Mouse (Mus musculus) heart, embryonic 15.5 days (tissue): ENCODE results near the gene Hbq1b. TPM values are rescaled to one million over a fixed set of nuclear protein-coding genes. Genes with fewer than 3 reads are reported as not detected.

Experiments
- polyA plus RNA-seq: library from polyadenylated mRNA; unstranded; fragments of >200 nt; fragmentation: Nextera tagmentation; extraction: Ambion mirVana; gene quantifications from 2 replicates; pipeline ENCODE4 v1.2.1, GENCODE M21; 2015

The Hbq1b gene
- polyA plus RNA-seq, 1 experiment from 2014 or later, result 3.1 TPM

Other genes starting within 250 kb of the Hbq1b start
- gene Il9r, start 86.7 kb upstream of the Hbq1b start, polyA plus RNA-seq, result 0.09 and 0.77 TPM in 2 replicates
- gene Snrnp25, start 81.5 kb upstream of the Hbq1b start, polyA plus RNA-seq, result 34.5 and 45.1 TPM in 2 replicates
- gene Rhbdf1, start 64.7 kb upstream of the Hbq1b start, polyA plus RNA-seq, result 35.6 and 42.8 TPM in 2 replicates
- 14.3 and 22.4 TPM in 2 replicates for gene Mpg, start 60.5 kb upstream of the Hbq1b start, polyA plus RNA-seq
- 29.8 and 33.6 TPM in 2 replicates for gene Nprl3, start 19.3 kb upstream of the Hbq1b start, polyA plus RNA-seq
- gene Hba-x, start 10.6 kb upstream of the Hbq1b start, polyA plus RNA-seq, result 195 and 375 TPM in 2 replicates
- gene Hba-a1, start 3.5 kb upstream of the Hbq1b start, polyA plus RNA-seq, result 23,640 and 24,567 TPM in 2 replicates
- gene Hba-a2, start 9.5 kb downstream of the Hbq1b start, polyA plus RNA-seq, result 64,616 and 65,648 TPM in 2 replicates
- 3.2 TPM in 2 replicates for gene Hbq1a, start 13.1 kb downstream of the Hbq1b start, polyA plus RNA-seq
- gene Sh3pxd2b, start 60.9 kb downstream of the Hbq1b start, polyA plus RNA-seq, result 9.3 and 15.5 TPM in 2 replicates
- 23.3 and 28.6 TPM in 2 replicates for gene Ubtd2, start 168.4 kb downstream of the Hbq1b start, polyA plus RNA-seq
- 0.19 and 0.61 TPM in 2 replicates for gene Efcab9, start 245.1 kb downstream of the Hbq1b start, polyA plus RNA-seq
- gene Stk10, start 246.3 kb downstream of the Hbq1b start, polyA plus RNA-seq, result 2.5 and 4.1 TPM in 2 replicates